Mouse (Mus musculus): ENCODE measurements at regions not wholly inside any gene's neighbourhood (a gene's known extent, or its start where the extent isn't known, plus 50 kb on each side); places are given as distances from the start of the nearest gene placed in this dataset.
"Not testable (repeated sequence)": the region's sequence is repeated elsewhere in the genome, so short reads cannot be mapped to it uniquely, and the experiment has no call there.

- no peaks in the 10 kb centered on the region for H3K27me3 ChIP-seq
- no peaks in the 10 kb centered on the region for H3K36me3 ChIP-seq
- H3K9me3 ChIP-seq (replicated peaks): 0 out of 2 replicates have a peak, but pooled peaks cover 4% of the 10 kb centered on the region
- no peak overlapping the region for H3K27ac ChIP-seq
- ATAC-seq (ENCODE audit: low FRiP score): no peak
- no peak overlapping the region for H3K4me2 ChIP-seq (replicated peaks)
- no peak overlapping the region for H3K4me3 ChIP-seq
- H3K4me1 ChIP-seq: no peaks in the 10 kb centered on the region
- H3K9ac ChIP-seq: no peak overlapping the region
- 93% methylated on average over 13 of the region's 13 CpGs for WGBS
Observed at GRCm38 (mm10) chr5:148751980-148752379, 177.1 kb downstream of the Katnal1 start.

- Histone ChIP-seq H3K9me3 (replicated peaks) (no peaks in the 10 kb centered on the region), H3K9ac (no peak overlapping the region), H3K27ac (no peak overlapping the region), H3K4me1 (no peaks in the 10 kb centered on the region), H3K27me3 (no peaks in the 10 kb centered on the region), H3K4me3 (no peak overlapping the region), H3K36me3 (no peaks in the 10 kb centered on the region), H3K4me2 (replicated peaks) (no peak overlapping the region)
- ATAC-seq (ENCODE audit: low FRiP score): no peak
- 89% methylated on average over 16 of the region's 16 CpGs for WGBS
Observed at GRCm38 (mm10) chr5:148750002-148750734, 179.0 kb downstream of the Katnal1 start.

- ATAC-seq (ENCODE audit: low FRiP score): no peak
- 89% methylated on average over 21 of the region's 21 CpGs for WGBS
- no peaks in the 10 kb centered on the region for H3K9me3 ChIP-seq (replicated peaks)
- no peak overlapping the region for H3K4me3 ChIP-seq
- no peak overlapping the region for H3K4me2 ChIP-seq (replicated peaks)
- no peak overlapping the region for H3K27ac ChIP-seq
- no peaks in the 10 kb centered on the region for H3K4me1 ChIP-seq
- no peaks in the 10 kb centered on the region for H3K27me3 ChIP-seq
- H3K9ac ChIP-seq: no peak overlapping the region
- H3K36me3 ChIP-seq: no peaks in the 10 kb centered on the region
Observed at GRCm38 (mm10) chr5:148747972-148748764, 181.0 kb downstream of the Katnal1 start.

- Histone ChIP-seq H3K27me3 (no peaks in the 10 kb centered on the region), H3K4me1 (no peaks in the 10 kb centered on the region), H3K4me2 (replicated peaks) (no peak overlapping the region), H3K9ac (no peak overlapping the region), H3K4me3 (no peak overlapping the region), H3K27ac (no peak overlapping the region), H3K9me3 (replicated peaks) (no peaks in the 10 kb centered on the region), H3K36me3 (no peaks in the 10 kb centered on the region)
- 90% methylated on average over 3 of the region's 3 CpGs for WGBS
- ATAC-seq (ENCODE audit: low FRiP score): no peak
Observed at GRCm38 (mm10) chr5:148747549-148747948, 181.6 kb downstream of the Katnal1 start.

GRCm38 (mm10) chr5:148746726-148747125 lies 182.4 kb downstream of the Katnal1 start:
- not testable (repeated sequence) for H3K9ac ChIP-seq; H3K4me3 ChIP-seq; H3K4me1 ChIP-seq; ATAC-seq (ENCODE audit: low FRiP score); H3K27ac ChIP-seq; H3K4me2 ChIP-seq (replicated peaks); H3K36me3 ChIP-seq; H3K9me3 ChIP-seq (replicated peaks); H3K27me3 ChIP-seq
- 79% methylated on average over 6 of the region's 6 CpGs for WGBS

GRCm38 (mm10) chr5:148744676-148745391 lies 184.3 kb downstream of the Katnal1 start:
- no peaks in the 10 kb centered on the region for H3K27me3 ChIP-seq
- no peak overlapping the region for H3K4me2 ChIP-seq (replicated peaks)
- 0 out of 2 replicates have a peak, but pooled peaks cover 4% of the 10 kb centered on the region for H3K4me1 ChIP-seq
- no peak overlapping the region for H3K4me3 ChIP-seq
- no peaks in the 10 kb centered on the region for H3K36me3 ChIP-seq
- H3K9me3 ChIP-seq (replicated peaks): no peaks in the 10 kb centered on the region
- 79% methylated on average over 7 of the region's 7 CpGs for WGBS
- no peak for ATAC-seq (ENCODE audit: low FRiP score)
- no peak overlapping the region for H3K27ac ChIP-seq
- no peak overlapping the region for H3K9ac ChIP-seq

GRCm38 (mm10) chr5:148742158-148742835 lies 186.8 kb downstream of the Katnal1 start:
- no peaks in the 10 kb centered on the region for H3K36me3 ChIP-seq
- 92% methylated on average over 8 of the region's 8 CpGs for WGBS
- no peak overlapping the region for H3K4me2 ChIP-seq (replicated peaks)
- no peaks in the 10 kb centered on the region for H3K9me3 ChIP-seq (replicated peaks)
- no peak for ATAC-seq (ENCODE audit: low FRiP score)
- H3K9ac ChIP-seq: no peak overlapping the region
- no peaks in the 10 kb centered on the region for H3K27me3 ChIP-seq
- H3K4me1 ChIP-seq: 0 out of 2 replicates have a peak, but pooled peaks cover 4% of the 10 kb centered on the region
- no peak overlapping the region for H3K4me3 ChIP-seq
- no peak overlapping the region for H3K27ac ChIP-seq

GRCm38 (mm10) chr5:148741267-148742004 lies 187.7 kb downstream of the Katnal1 start:
- WGBS: 88% methylated on average over 19 of the region's 19 CpGs
- H3K9me3 ChIP-seq (replicated peaks): no peaks in the 10 kb centered on the region
- no peak overlapping the region for H3K4me3 ChIP-seq
- no peaks in the 10 kb centered on the region for H3K27me3 ChIP-seq
- 0 out of 2 replicates have a peak, but pooled peaks cover 4% of the 10 kb centered on the region for H3K4me1 ChIP-seq
- no peak for ATAC-seq (ENCODE audit: low FRiP score)
- H3K9ac ChIP-seq: no peak overlapping the region
- H3K27ac ChIP-seq: no peak overlapping the region
- H3K4me2 ChIP-seq (replicated peaks): no peak overlapping the region
- no peaks in the 10 kb centered on the region for H3K36me3 ChIP-seq

GRCm38 (mm10) chr5:148740366-148741266 lies 188.0 kb upstream of the Ubl3 start:
- H3K4me3 ChIP-seq: no peak overlapping the region
- H3K36me3 ChIP-seq: no peaks in the 10 kb centered on the region
- H3K27ac ChIP-seq: no peak overlapping the region
- no peak overlapping the region for H3K4me2 ChIP-seq (replicated peaks)
- H3K9me3 ChIP-seq (replicated peaks): no peaks in the 10 kb centered on the region
- ATAC-seq (ENCODE audit: low FRiP score): no peak
- 66% methylated on average over 15 of the region's 15 CpGs for WGBS
- H3K27me3 ChIP-seq: no peaks in the 10 kb centered on the region
- H3K4me1 ChIP-seq: 0 out of 2 replicates have a peak, but pooled peaks cover 4% of the 10 kb centered on the region
- H3K9ac ChIP-seq: no peak overlapping the region

- H3K36me3 ChIP-seq: no peaks in the 10 kb centered on the region
- no peak for ATAC-seq (ENCODE audit: low FRiP score)
- H3K27me3 ChIP-seq: no peaks in the 10 kb centered on the region
- no peak overlapping the region for H3K27ac ChIP-seq
- 0 out of 2 replicates have a peak, but pooled peaks cover 4% of the 10 kb centered on the region for H3K4me1 ChIP-seq
- no peaks in the 10 kb centered on the region for H3K9me3 ChIP-seq (replicated peaks)
- WGBS: 87% methylated on average over 2 of the region's 2 CpGs
- H3K4me3 ChIP-seq: no peak overlapping the region
- H3K9ac ChIP-seq: no peak overlapping the region
- H3K4me2 ChIP-seq (replicated peaks): no peak overlapping the region
Observed at GRCm38 (mm10) chr5:148739672-148740071, 187.1 kb upstream of the Ubl3 start.

GRCm38 (mm10) chr5:148739141-148739540 lies 186.6 kb upstream of the Ubl3 start:
- no peak for ATAC-seq (ENCODE audit: low FRiP score)
- no peak overlapping the region for H3K9ac ChIP-seq
- 0 out of 2 replicates have a peak, but pooled peaks cover 4% of the 10 kb centered on the region for H3K4me1 ChIP-seq
- no peaks in the 10 kb centered on the region for H3K27me3 ChIP-seq
- H3K9me3 ChIP-seq (replicated peaks): no peaks in the 10 kb centered on the region
- 71% methylated on average over 3 of the region's 3 CpGs for WGBS
- H3K4me3 ChIP-seq: no peak overlapping the region
- H3K27ac ChIP-seq: no peak overlapping the region
- no peaks in the 10 kb centered on the region for H3K36me3 ChIP-seq
- H3K4me2 ChIP-seq (replicated peaks): no peak overlapping the region
